Mouse (Mus musculus) bone marrow macrophage, adult 2 months (primary cell): ENCODE results near the gene Fgfr2. TPM values are rescaled to one million over a fixed set of nuclear protein-coding genes. Genes with fewer than 3 reads are reported as not detected.

Experiments used
- H3K27ac ChIP-seq: 2 replicates; pipeline ENCODE4 v1.5.1; 2012; ENCODE audit warnings: low read depth, low read length; ENCODE audit not compliant: insufficient read depth
- H3K4me1 ChIP-seq: 2 replicates; pipeline ENCODE4 v1.6.1; 2012; ENCODE audit warnings: low read length; ENCODE audit not compliant: control insufficient read depth, insufficient read depth
- H3K4me3 ChIP-seq: 2 replicates; pipeline ENCODE4 v1.5.1; 2012; ENCODE audit warnings: mild to moderate bottlenecking, low read length, moderate library complexity; ENCODE audit not compliant: insufficient read depth
- CTCF ChIP-seq: IDR thresholded peaks from 2 replicates; pipeline ENCODE4 v1.5.1; 2012; ENCODE audit warnings: low read depth, mild to moderate bottlenecking, low read length, moderate library complexity
- POLR2A ChIP-seq: IDR thresholded peaks from 2 replicates; pipeline ENCODE4 v1.6.1; 2012; ENCODE audit warnings: mild to moderate bottlenecking, low read depth, low read length, borderline replicate concordance
- polyA plus RNA-seq: library from polyadenylated mRNA; stranded (reverse); fragments of >200 nt; gene quantifications from 2 replicates; pipeline ENCODE4 v1.2.4, GENCODE M21; 2012; ENCODE audit not compliant: missing spikeins, insufficient read depth, insufficient read length

Fgfr2 gene
- polyA plus RNA-seq, 1 experiment = 0.27 TPM

- H3K4me3 ChIP-seq = no peak overlapping the region
- TF ChIP-seq CTCF (no peak), POLR2A (no peak)
- peaks cover 32% of the 10 kb centered on the region for H3K4me1 ChIP-seq
- no peak overlapping the region for H3K27ac ChIP-seq
Observed at GRCm38 (mm10) chr7:130659129-130659528, 2464.0 kb downstream of the Fgfr2 start.

- Histone ChIP-seq H3K4me1 (peaks cover 35% of the 10 kb centered on the region), H3K4me3 (no peak overlapping the region), H3K27ac (peak overlapping the region; percentile 35)
- no peak for TF ChIP-seq POLR2A
- no peak for TF ChIP-seq CTCF
Observed at GRCm38 (mm10) chr7:130657751-130658150, 2465.4 kb downstream of the Fgfr2 start.

DNA sequence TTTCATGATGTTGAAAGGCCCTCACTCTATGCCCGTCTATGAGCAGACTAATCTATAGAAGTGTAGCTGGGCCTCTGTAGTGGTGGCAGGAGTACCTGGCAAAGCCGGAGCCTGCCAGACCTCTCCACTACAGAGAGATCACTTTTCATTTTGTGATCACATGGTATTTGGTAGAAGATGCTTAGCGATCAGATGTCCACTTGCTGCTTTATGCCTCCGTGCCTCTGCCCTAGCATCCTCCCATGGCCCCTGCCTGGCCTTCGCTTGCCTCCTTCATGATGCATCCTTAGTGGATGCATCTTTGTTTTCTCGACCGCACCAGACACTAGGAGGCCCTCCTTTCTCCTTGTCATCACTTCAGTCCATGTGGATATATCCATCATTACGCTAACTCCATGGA lies 2466.2 kb downstream of the Fgfr2 start:
- Histone ChIP-seq H3K4me3 (no peak overlapping the region), H3K4me1 (peaks cover 32% of the 10 kb centered on the region), H3K27ac (no peak overlapping the region)
- TF ChIP-seq POLR2A = no peak
- no peak for TF ChIP-seq CTCF

DNA sequence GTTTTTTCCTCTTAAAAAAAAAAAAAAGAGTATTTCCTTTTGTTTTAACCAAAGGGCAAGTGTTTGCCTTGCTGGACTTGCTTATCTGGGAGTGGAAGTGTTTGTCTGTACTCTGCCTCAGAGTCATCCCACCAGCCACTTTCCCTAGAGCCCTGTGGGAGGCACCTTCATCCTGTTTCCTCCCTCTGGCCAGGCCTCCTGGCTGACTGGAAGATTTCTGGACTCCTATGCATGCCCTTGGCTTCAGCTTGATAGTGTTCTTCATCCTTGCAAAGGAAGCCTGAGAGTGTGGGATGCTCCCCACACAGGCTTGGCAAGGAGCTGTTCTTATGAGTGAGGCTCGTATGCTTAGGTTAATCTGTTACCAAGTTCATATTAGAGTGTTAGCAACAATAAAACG lies 2468.6 kb downstream of the Fgfr2 start:
- Histone ChIP-seq H3K27ac (no peak overlapping the region), H3K4me1 (peaks cover 24% of the 10 kb centered on the region), H3K4me3 (no peak overlapping the region)
- no peak for TF ChIP-seq CTCF
- TF ChIP-seq POLR2A = no peak

DNA sequence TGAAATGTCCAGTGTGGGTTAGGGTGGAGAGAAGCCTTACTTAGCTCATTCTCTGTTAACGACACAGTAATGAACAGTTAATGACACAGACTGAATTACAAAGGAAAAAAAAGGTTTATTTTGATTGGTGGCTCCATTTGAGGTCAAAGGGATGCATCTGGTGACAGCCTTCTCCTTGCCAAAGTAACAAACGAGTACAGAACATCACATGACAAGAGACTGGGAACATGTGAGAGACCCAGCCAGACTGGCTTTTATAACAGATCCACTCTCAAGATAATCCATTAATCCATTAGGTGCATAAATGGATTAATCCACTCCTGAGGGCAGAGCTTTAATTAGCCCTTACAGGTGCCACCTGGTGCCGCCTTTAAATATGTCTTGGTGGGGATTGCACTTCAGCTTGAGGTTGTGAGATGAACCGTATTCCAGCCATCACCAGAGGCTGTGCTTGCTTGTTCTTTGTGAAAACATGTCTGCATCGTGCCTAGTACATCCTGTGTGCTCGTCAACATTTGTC lies 2470.1 kb downstream of the Fgfr2 start:
- H3K4me3 ChIP-seq = no peak overlapping the region
- peaks cover 23% of the 10 kb centered on the region for H3K4me1 ChIP-seq
- no peak overlapping the region for H3K27ac ChIP-seq
- TF ChIP-seq CTCF (no peak), POLR2A (no peak)

- Histone ChIP-seq H3K4me1 (peaks cover 24% of the 10 kb centered on the region), H3K27ac (no peak overlapping the region), H3K4me3 (no peak overlapping the region)
- no peak for TF ChIP-seq CTCF
- no peak for TF ChIP-seq POLR2A
Observed at GRCm38 (mm10) chr7:130650621-130651020, 2472.5 kb downstream of the Fgfr2 start.

GRCm38 (mm10) chr7:130649257-130649656 lies 2473.9 kb downstream of the Fgfr2 start:
- Histone ChIP-seq H3K4me3 (no peak overlapping the region), H3K27ac (no peak overlapping the region), H3K4me1 (peaks cover 26% of the 10 kb centered on the region)
- no peak for TF ChIP-seq CTCF
- TF ChIP-seq POLR2A = no peak

DNA sequence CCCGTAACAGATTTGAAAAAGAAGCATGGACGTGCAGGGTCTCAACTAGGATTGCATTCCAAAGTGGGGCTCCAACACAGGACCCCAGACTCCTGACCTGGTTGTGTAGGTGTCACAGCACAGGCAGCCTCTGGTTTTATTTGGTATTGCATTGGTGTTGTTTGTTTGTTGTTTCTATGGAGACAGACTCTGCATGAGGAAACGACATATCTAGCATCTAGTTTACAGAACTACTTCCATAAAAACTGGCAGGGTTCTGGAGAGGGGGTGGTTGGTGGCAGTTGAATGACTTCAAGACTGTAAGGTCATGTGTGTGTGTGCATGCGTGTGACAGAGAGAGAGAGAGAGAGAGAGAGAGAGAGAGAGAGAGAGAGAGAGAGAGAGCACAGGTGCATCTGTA lies 2475.1 kb downstream of the Fgfr2 start:
- no peak overlapping the region for H3K27ac ChIP-seq

DNA sequence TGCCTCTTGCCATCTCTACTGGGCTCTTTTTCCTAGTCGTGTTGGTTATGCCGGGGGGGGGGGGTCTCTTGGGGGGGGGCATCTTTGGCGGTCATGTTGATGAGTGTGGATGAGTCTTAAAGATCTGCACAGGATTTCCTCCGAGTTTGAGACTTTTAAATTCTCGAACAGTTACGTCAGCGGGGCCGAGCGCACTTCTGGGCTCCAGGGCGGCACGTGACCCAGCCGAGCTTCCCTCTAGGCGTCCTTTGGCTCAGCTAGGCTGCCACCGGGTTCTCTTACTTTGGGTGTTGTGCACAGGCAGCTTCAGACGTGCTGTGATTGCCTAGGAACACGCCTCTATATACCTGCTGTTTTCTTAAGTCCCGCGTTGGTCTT lies 2476.4 kb downstream of the Fgfr2 start:
- Histone ChIP-seq H3K27ac (peak overlapping the region; percentile 64), H3K4me1 (peaks cover 23% of the 10 kb centered on the region), H3K4me3 (peak overlapping the region; percentile 87)
- TF ChIP-seq CTCF (no peak), POLR2A (no peak)

More for the DNA sequence above, 2475.1 kb downstream of the Fgfr2 start:
- H3K4me1 ChIP-seq = peaks cover 22% of the 10 kb centered on the region
- H3K4me3 ChIP-seq = no peak overlapping the region
- TF ChIP-seq CTCF (no peak), POLR2A (no peak)

DNA sequence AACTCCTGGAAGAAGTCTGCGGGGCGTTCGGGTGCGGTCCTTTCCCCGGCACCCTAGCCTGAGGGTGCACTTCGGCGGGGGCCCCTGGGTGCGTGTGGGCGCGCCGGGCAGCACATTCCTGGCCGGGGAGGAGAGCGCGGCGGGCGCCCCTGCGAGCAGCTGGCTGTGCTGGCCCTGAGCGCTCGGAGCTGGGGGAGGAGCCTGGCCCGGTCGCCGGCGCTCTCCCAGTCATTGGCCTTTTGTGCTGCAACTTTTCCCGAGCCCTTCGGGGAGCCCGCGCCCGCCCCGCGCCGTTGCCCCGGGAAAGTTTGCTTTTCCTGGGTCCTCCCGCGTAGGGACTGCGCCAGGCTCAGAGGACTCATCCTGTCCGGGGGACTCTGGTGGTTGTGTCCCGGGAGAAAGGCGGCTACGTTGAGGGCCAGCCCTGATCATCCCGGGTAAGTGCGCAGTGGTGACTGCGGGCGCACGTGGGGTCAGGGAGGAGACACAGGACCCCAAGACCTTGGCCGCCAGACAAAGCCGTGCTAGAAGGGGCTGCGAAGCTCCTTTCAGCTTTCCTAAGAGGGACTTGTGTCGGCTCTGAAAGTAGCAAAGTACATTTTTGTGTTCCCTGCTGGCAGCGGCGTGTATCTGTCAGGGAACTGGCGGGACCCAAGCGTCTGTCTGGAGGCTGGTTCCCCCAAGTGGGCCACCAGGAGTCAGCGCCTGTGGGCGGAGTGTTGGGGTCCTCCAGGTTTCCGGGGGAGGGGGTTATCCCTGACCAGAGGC lies 2477.0 kb downstream of the Fgfr2 start:
- TF ChIP-seq POLR2A = no peak
- no peak for TF ChIP-seq CTCF
- Histone ChIP-seq H3K27ac (peak overlapping the region; percentile 64), H3K4me3 (peak overlapping the region; percentile 87), H3K4me1 (peaks cover 26% of the 10 kb centered on the region)
